Mouse (Mus musculus): ENCODE results near the gene Psd. TPM values are rescaled to one million over a fixed set of nuclear protein-coding genes. Genes with fewer than 3 reads are reported as not detected.

Gene Psd
- polyA plus RNA-seq, 1 experiment from 2014 or later = 41.9 TPM

DNA sequence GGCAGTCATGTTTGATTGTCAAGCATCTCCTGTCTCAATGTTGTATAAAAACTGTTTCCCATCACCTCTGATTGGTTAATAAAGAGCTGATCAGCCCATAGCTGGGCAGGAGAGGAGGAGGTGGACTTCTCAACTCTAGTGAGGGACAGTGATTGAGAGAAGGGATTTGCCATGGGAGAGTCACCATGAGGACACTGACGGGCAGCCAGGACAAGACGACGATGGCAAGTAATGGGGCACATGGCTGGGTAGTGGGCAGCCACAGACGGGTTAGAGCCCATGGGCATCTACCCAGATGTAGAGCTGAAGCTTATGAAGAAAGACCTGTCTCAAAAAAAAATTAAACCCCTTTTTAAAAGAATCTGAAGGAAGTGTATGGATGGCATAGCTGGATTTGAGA, 24.4 kb downstream of the Psd start:
- Histone ChIP-seq H3K9me3 (ENCODE audit: control insufficient read depth, low read depth, low read length) (no peaks in the 10 kb centered on the region), H3K27ac (ENCODE audit: low read length) (no peak overlapping the region), H3K4me2 (replicated peaks; ENCODE audit: low read depth, low read length) (no peak overlapping the region), H3K4me3 (ENCODE audit: low read depth, low read length) (no peak overlapping the region), H3K27me3 (ENCODE audit: control insufficient read depth, insufficient read depth, low read length) (no peaks in the 10 kb centered on the region), H3K4me1 (ENCODE audit: control insufficient read depth, insufficient read depth, low read length) (peaks cover 11% of the 10 kb centered on the region; the same call in 1 of the 2 replicates), H3K9ac (replicated peaks; ENCODE audit: low read depth, low read length) (no peak overlapping the region), H3K36me3 (ENCODE audit: control insufficient read depth, insufficient read depth, low read length) (peaks cover 5% of the 10 kb centered on the region; the same call in 1 of the 2 replicates)
- no peak for ATAC-seq (ENCODE audit: insufficient number of reproducible peaks, insufficient read depth, low FRiP score, low read depth)
- 90% methylated on average over 4 of the region's 4 CpGs for WGBS

DNA sequence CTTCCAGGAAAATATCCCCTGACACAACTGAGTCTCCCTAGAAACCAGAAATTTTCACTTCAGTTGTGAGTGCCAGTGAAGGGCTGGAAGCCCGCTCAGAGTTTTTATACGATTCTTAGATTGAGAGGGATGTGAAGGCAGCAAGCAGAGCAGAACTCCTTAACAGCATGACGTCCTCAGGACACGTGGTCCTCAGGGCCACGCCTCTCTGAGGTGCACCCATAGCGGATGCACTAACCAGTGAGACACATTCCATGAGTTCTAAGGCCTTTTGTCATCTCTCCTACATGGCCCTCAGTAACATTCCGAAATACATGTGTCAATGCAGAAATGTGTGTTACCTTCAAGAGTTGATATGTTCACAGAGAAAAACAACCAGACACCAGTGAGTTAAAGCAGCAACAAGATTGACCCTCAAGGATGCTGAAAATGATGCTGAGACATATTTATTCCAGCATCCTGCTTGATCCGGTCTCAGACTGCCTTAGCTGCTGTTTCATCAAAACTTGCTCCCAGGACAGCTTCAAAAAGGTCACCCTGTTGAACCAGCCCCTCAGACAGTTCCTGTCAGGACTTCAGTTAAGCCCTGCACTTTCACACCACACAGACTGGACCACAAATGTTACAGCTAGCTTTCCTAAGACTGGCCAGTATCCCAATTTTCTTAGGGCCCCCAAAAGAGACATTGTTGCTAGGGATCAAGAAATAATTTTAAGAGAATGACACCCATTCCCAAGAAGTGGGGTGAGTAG, 26.5 kb downstream of the Psd start:
- 46% methylated on average over 8 of the region's 8 CpGs for WGBS
- Histone ChIP-seq H3K4me3 (ENCODE audit: low read depth, low read length) (no peak overlapping the region), H3K4me2 (replicated peaks; ENCODE audit: low read depth, low read length) (no peak overlapping the region), H3K36me3 (ENCODE audit: control insufficient read depth, insufficient read depth, low read length) (no peaks in the 10 kb centered on the region), H3K27ac (ENCODE audit: low read length) (no peak overlapping the region), H3K9ac (replicated peaks; ENCODE audit: low read depth, low read length) (no peak overlapping the region), H3K27me3 (ENCODE audit: control insufficient read depth, insufficient read depth, low read length) (no peaks in the 10 kb centered on the region), H3K9me3 (ENCODE audit: control insufficient read depth, low read depth, low read length) (no peaks in the 10 kb centered on the region), H3K4me1 (ENCODE audit: control insufficient read depth, insufficient read depth, low read length) (0 out of 2 replicates have a peak, but pooled peaks cover 4% of the 10 kb centered on the region)
- no peak for ATAC-seq (ENCODE audit: insufficient number of reproducible peaks, insufficient read depth, low FRiP score, low read depth)

DNA sequence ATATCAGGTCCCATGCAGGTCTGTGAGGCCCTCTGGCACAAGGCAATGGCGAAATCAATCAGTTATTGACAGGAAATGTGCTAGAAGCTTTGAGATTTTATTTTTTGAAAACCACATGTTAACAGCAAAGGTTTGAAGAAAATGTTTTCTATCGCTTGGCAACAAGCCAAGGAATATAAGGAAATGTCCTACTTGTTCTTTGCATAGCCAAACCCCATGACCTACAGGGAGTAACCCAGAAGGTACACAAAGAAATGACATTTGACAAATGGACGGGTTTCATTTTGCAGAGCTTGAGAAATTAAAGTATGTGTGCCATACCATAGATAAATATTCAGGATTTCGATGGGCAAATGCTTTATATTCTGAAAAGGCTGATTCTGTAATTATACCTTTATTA, 30.0 kb downstream of the Psd start:
- Histone ChIP-seq H3K4me1 (ENCODE audit: control insufficient read depth, insufficient read depth, low read length) (no peaks in the 10 kb centered on the region), H3K9ac (replicated peaks; ENCODE audit: low read depth, low read length) (no peak overlapping the region), H3K27ac (ENCODE audit: low read length) (no peak overlapping the region), H3K4me2 (replicated peaks; ENCODE audit: low read depth, low read length) (no peak overlapping the region), H3K27me3 (ENCODE audit: control insufficient read depth, insufficient read depth, low read length) (no peaks in the 10 kb centered on the region), H3K4me3 (ENCODE audit: low read depth, low read length) (no peak overlapping the region), H3K36me3 (ENCODE audit: control insufficient read depth, insufficient read depth, low read length) (no peaks in the 10 kb centered on the region), H3K9me3 (ENCODE audit: control insufficient read depth, low read depth, low read length) (no peaks in the 10 kb centered on the region)
- no peak for ATAC-seq (ENCODE audit: insufficient number of reproducible peaks, insufficient read depth, low FRiP score, low read depth)
- WGBS = 55% methylated on average over 4 of the region's 4 CpGs

- no peak overlapping the region for H3K9ac ChIP-seq (replicated peaks; ENCODE audit: low read depth, low read length)
- H3K9me3 ChIP-seq (ENCODE audit: control insufficient read depth, low read depth, low read length) = no peaks in the 10 kb centered on the region
- 61% methylated on average over 12 of the region's 12 CpGs for WGBS
- H3K4me2 ChIP-seq (replicated peaks; ENCODE audit: low read depth, low read length) = no peak overlapping the region
- no peak overlapping the region for H3K27ac ChIP-seq (ENCODE audit: low read length)
- H3K4me1 ChIP-seq (ENCODE audit: control insufficient read depth, insufficient read depth, low read length) = no peaks in the 10 kb centered on the region
- H3K4me3 ChIP-seq (ENCODE audit: low read depth, low read length) = no peak overlapping the region
- no peak for ATAC-seq (ENCODE audit: insufficient number of reproducible peaks, insufficient read depth, low FRiP score, low read depth)
- H3K36me3 ChIP-seq (ENCODE audit: control insufficient read depth, insufficient read depth, low read length) = peaks cover 10% of the 10 kb centered on the region; the same call in 1 of the 2 replicates
- no peaks in the 10 kb centered on the region for H3K27me3 ChIP-seq (ENCODE audit: control insufficient read depth, insufficient read depth, low read length)
These were observed 36.3 kb downstream of the Psd start for GRCm38 (mm10) chr19:46290535-46291105.

DNA sequence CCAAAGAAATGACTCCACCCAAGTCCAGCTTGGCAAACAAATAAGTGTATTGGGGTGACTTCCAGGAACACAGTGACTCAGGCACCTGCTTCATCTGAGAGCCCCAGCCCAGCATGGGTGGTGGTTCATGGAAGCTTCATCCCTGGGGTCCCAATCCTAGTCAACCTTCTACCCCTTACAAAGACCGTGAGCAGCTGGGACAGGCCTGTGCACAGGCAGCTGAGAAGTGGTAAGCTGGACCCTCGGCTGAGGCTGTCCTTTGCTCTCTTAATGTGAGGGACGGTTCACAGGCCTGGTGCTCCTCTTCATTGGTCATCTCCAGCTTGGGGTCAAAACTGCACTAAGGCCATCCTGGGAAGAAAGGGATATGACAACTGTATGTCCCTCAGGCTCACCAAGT, 39.4 kb downstream of the Psd start:
- Histone ChIP-seq H3K4me2 (replicated peaks; ENCODE audit: low read depth, low read length) (no peak overlapping the region), H3K27me3 (ENCODE audit: control insufficient read depth, insufficient read depth, low read length) (no peaks in the 10 kb centered on the region), H3K9ac (replicated peaks; ENCODE audit: low read depth, low read length) (no peak overlapping the region), H3K27ac (ENCODE audit: low read length) (no peak overlapping the region), H3K36me3 (ENCODE audit: control insufficient read depth, insufficient read depth, low read length) (peaks cover 31% of the 10 kb centered on the region), H3K4me3 (ENCODE audit: low read depth, low read length) (no peak overlapping the region), H3K9me3 (ENCODE audit: control insufficient read depth, low read depth, low read length) (no peaks in the 10 kb centered on the region), H3K4me1 (ENCODE audit: control insufficient read depth, insufficient read depth, low read length) (no peaks in the 10 kb centered on the region)
- ATAC-seq (ENCODE audit: insufficient number of reproducible peaks, insufficient read depth, low FRiP score, low read depth) = no peak
- WGBS = 86% methylated on average over 3 of the region's 3 CpGs

DNA sequence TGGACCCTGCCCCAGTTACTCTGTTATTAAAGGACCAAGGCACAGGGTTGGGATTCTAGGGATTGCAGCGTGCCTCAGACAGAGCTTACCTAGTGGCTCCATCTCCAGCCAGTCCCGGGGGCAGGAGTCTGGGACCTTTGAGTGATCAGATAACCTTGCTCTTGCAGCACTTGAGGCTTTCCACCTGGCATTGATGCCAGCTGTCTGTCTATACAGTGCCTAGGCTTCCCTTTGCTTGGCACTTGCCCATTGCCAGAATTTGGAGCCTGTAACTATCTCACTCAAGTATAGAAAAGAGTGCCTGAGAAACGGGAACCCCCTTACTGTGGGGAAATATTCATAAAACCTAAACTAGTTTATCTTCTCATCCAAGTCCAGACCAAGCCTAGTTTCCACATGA, 40.0 kb downstream of the Psd start:
- H3K4me2 ChIP-seq (replicated peaks; ENCODE audit: low read depth, low read length) = no peak overlapping the region
- no peaks in the 10 kb centered on the region for H3K27me3 ChIP-seq (ENCODE audit: control insufficient read depth, insufficient read depth, low read length)
- no peak overlapping the region for H3K27ac ChIP-seq (ENCODE audit: low read length)
- WGBS = 82% methylated on average over 3 of the region's 3 CpGs
- no peaks in the 10 kb centered on the region for H3K4me1 ChIP-seq (ENCODE audit: control insufficient read depth, insufficient read depth, low read length)
- no peak for ATAC-seq (ENCODE audit: insufficient number of reproducible peaks, insufficient read depth, low FRiP score, low read depth)
- H3K9me3 ChIP-seq (ENCODE audit: control insufficient read depth, low read depth, low read length) = no peaks in the 10 kb centered on the region
- H3K36me3 ChIP-seq (ENCODE audit: control insufficient read depth, insufficient read depth, low read length) = peaks cover 38% of the 10 kb centered on the region
- H3K4me3 ChIP-seq (ENCODE audit: low read depth, low read length) = no peak overlapping the region
- H3K9ac ChIP-seq (replicated peaks; ENCODE audit: low read depth, low read length) = no peak overlapping the region

GRCm38 (mm10) chr19:46286047-46286446, 40.9 kb downstream of the Psd start:
- Histone ChIP-seq H3K4me2 (replicated peaks; ENCODE audit: low read depth, low read length) (no peak overlapping the region), H3K36me3 (ENCODE audit: control insufficient read depth, insufficient read depth, low read length) (peaks cover 46% of the 10 kb centered on the region), H3K4me1 (ENCODE audit: control insufficient read depth, insufficient read depth, low read length) (no peaks in the 10 kb centered on the region), H3K27me3 (ENCODE audit: control insufficient read depth, insufficient read depth, low read length) (no peaks in the 10 kb centered on the region), H3K27ac (ENCODE audit: low read length) (no peak overlapping the region), H3K9ac (replicated peaks; ENCODE audit: low read depth, low read length) (no peak overlapping the region), H3K4me3 (ENCODE audit: low read depth, low read length) (no peak overlapping the region), H3K9me3 (ENCODE audit: control insufficient read depth, low read depth, low read length) (no peaks in the 10 kb centered on the region)
- no peak for ATAC-seq (ENCODE audit: insufficient number of reproducible peaks, insufficient read depth, low FRiP score, low read depth)
- WGBS = 87% methylated on average over 6 of the region's 6 CpGs

- WGBS = 83% methylated on average over 7 of the region's 7 CpGs
- Histone ChIP-seq H3K4me1 (ENCODE audit: control insufficient read depth, insufficient read depth, low read length) (no peaks in the 10 kb centered on the region), H3K9ac (replicated peaks; ENCODE audit: low read depth, low read length) (no peak overlapping the region), H3K9me3 (ENCODE audit: control insufficient read depth, low read depth, low read length) (no peaks in the 10 kb centered on the region), H3K36me3 (ENCODE audit: control insufficient read depth, insufficient read depth, low read length) (peaks cover 47% of the 10 kb centered on the region), H3K4me3 (ENCODE audit: low read depth, low read length) (no peak overlapping the region), H3K4me2 (replicated peaks; ENCODE audit: low read depth, low read length) (no peak overlapping the region), H3K27ac (ENCODE audit: low read length) (no peak overlapping the region), H3K27me3 (ENCODE audit: control insufficient read depth, insufficient read depth, low read length) (no peaks in the 10 kb centered on the region)
- ATAC-seq (ENCODE audit: insufficient number of reproducible peaks, insufficient read depth, low FRiP score, low read depth) = no peak
These were observed 41.3 kb downstream of the Psd start for GRCm38 (mm10) chr19:46285631-46286030.

Measured in stomach, embryonic 14.5 days (tissue).